Mouse (Mus musculus) embryonic stem cell, embryonic (primary cell): ENCODE results near the gene Thsd7a.

Experiments
- CTCF ChIA-PET, 4 experiments: fragments of 300-600 bp in 2 of 4; fragments of 350-600 bp in 2 of 4; sonication (Branson Sonifier 250); formaldehyde crosslinking; loops; one replicate each; lab custom pipeline; 2022; ENCODE audit warnings: inconsistent platforms in 2 of 4; lab: Charles Lee
- POLR2A ChIA-PET, 4 experiments: fragments of 300-600 bp in 2 of 4; fragments of 350-600 bp in 2 of 4; sonication (Branson Sonifier 250); formaldehyde crosslinking; loops; one replicate each; lab custom pipeline; 2022; ENCODE audit warnings: antibody characterized with exemption in 4 of 4, inconsistent platforms in 1 of 4; lab: Charles Lee

The Thsd7a gene

DNA sequence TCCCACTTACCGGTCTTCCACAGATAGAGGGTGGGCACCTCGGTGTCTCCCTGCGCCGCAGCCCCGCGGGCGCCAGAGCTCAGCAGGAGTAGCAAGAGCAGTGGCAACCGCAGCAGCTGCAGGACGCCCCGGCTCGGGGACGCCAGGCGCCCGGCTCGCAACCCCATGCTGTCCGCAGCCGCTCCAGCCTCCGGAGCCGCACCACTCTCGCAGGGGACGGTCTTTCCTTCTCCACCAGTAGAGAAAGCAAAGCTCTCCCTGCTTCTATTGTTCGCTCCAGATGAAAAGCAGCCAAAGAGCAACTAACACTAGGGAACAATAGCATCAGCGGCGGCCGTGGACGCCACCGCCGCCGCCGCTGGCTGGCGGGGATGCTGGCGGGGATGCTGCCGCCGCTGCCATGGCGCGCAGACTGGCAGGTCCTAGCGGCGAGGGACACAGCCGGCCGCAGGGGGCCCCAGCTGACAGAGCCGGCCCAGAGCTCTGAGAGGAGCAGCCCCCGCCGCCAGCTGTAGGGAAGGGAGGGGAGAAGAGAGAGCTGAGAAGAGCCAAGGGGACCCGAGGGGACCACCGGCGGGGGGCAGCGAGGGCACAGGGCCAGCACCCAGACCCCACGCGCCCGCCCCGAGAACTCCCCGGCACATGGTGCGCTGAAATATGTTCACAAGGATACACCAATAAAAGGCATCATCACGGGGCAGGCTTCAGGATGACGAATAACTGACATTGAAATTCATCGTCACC, at the start of gene Thsd7a:
TSS of gene Thsd7a (minus strand) at position 624 of the 744 bp plus-strand sequence.
- CTCF ChIA-PET: no interaction called here
- POLR2A ChIA-PET: interaction anchor here in 3 of 4 experiments (0.6 to 1.1 kb wide), 3 partner anchors 12 to 320 kb away, joined by 4 read pairs; partner anchors contain the start of gene Tmem106b (in 1 of the 3)

DNA sequence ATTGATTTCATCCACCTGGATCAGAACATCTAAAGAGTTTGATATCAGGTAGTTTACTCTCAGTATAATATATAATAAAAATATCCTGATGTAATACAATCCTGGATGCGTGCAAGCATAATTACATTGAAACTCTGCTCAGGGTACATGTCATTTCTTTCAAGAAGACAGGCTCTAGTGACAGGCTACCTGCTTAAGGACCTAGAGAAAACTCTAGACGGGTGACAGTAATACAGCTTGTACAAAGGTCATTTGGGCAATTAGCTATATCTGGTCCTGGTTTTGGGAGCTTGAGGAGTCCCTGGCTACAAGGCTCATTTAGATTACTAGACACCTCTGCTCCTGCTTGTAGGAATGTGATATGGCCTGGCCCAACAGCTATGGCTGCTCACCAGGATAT, 37.9 kb upstream of the Thsd7a start:
- ChIA-PET POLR2A (no interaction called here), CTCF (no interaction called here)

GRCm38 (mm10) chr6:12786378-12786982, 37.3 kb upstream of the Thsd7a start:
- ChIA-PET POLR2A (no interaction called here), CTCF (no interaction called here)

GRCm38 (mm10) chr6:12784918-12785618, 35.9 kb upstream of the Thsd7a start:
- ChIA-PET POLR2A (no interaction called here), CTCF (no interaction called here)

GRCm38 (mm10) chr6:12772799-12773198, 23.6 kb upstream of the Thsd7a start:
- ChIA-PET CTCF (no interaction called here), POLR2A (no interaction called here)

GRCm38 (mm10) chr6:12765191-12765590, 16.0 kb upstream of the Thsd7a start:
- ChIA-PET CTCF (no interaction called here), POLR2A (no interaction called here)

- CTCF ChIA-PET: no interaction called here
- POLR2A ChIA-PET: no interaction called here
Observed at GRCm38 (mm10) chr6:12764606-12765005, 15.4 kb upstream of the Thsd7a start.

DNA sequence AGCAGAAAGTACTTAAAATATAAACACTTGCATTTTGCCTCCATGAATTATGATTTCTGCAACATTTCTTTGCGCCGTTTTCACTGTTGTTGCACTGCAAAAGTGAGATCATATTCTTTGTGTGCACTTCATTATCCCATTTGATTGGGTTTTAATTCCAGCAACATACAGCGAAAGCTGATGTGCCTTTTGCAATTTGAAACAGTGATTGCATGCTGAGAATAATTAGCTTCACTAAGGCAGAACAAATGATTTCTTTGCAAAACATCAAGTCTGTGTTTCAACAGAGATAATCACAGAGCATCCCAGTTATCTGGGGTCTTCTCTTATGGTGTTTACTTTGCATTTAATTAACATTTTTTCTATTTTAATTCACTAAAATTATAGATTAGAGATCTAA, 14.6 kb upstream of the Thsd7a start:
- CTCF ChIA-PET: no interaction called here
- POLR2A ChIA-PET: no interaction called here

DNA sequence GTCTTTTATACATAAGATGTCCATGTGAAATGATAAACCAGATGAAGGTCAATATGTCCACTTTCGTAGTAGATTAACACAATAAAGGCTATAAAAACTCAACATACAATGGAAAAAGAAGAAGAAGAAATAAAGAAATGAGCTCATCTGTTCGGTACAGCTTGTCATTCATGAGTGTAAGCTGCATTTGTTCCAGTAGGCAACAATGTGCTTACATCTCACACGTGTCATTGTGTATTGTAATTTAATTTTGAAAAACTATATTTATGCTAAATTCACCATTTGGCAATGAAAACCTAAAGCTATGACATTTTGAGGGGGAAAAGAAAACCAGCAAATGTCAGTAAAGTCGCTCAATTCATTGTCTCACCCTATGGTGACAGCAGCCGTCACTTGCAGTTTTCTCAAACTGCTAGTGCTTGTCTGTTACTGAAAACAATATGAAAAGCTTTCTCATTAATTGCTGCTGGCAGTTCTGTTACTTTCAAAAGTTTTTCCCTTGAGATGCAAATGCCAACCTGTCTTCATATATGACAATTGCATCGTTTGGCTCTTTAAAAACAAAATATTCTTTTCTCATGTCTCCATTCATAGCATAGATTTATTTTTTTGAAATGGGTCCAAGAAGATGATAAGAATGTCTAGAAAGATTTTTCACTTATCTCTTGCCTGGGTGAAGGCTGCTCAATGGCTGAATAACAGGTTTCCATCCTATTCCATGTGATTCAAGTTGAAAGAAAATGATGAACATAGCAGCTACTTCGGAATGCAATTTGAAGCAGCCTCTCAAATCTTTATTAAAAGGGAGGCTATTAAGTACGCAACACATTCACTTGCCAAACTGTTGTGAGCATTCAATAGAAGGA, 10.4 kb upstream of the Thsd7a start:
- POLR2A ChIA-PET: interaction anchor here in 1 of 4 experiments (1.1 kb wide), 1 partner anchor 11 kb away, joined by 3 read pairs; no protein-coding TSS in a partner anchor
- CTCF ChIA-PET: no interaction called here

DNA sequence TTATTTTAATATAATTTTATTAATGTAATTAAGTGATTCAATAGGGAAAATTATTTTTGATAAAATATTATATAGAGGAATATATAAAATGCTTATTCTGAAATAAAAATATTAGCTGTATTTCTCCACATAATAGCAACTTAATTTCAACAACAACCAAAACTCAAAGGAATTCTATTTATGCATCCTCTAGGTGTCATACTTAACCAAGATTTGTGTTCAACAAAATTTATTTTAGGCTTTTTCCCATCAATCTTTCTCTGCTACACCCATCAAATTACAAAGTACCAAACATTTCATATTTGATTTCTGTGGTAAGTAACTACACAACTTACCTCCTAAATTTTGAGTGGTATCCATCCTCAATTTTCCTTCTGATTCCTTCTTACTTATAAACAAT, 3.1 kb upstream of the Thsd7a start:
- POLR2A ChIA-PET: no interaction called here
- CTCF ChIA-PET: no interaction called here

DNA sequence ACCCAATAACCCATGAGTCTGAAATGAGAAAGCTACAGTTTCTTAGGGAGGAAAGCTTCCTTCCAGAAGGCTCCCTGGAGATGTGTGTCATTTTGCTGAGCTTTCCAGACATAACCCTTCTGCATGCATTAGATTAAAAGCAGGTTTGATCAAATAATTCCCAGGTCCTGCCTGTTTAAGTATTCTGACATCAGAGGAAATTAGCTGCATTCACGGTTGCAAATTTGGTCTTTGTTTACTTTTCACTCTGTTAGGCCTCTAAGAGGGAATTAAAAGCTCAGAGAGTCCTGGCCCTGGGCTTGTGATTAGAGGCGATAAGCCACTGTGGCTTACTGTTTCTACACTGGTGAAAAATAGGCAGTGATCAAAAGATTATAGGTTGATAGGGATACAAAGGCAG, 1.2 kb upstream of the Thsd7a start:
- CTCF ChIA-PET: no interaction called here
- POLR2A ChIA-PET: no interaction called here

DNA sequence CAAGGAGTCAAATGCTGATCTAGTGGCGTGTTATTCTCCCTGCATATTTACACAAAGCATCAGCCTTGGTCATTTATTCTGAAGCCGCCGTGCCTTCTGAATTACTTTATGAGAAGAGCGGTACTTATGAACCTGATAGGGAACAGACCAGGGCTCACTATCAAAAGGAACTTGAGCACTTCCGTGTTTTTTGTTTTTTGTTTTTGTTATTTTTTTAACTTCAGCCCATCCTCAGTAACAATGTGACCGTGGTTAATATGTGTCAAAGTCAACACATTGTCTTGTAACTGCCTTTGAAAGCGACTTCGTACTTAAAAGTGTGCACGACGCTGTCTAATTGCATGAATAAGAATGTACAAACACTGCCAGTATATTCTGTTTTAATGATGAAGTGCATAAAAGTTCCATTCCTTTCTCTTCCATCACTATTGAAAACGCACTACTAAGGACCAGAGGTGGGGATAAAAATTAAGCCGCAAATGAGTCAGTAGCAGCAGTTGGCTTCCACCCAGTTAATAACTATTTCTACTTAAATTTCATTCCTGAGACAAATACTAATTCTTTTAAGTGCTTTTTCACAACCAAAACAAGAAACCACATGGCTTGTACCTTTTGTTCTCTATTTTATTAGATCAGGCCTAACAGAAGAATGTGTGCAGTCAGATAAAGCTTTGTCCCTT, 461 bp upstream of the Thsd7a start:
- ChIA-PET POLR2A (interaction anchor here in 2 of 4 experiments (0.6 to 1.1 kb wide), 2 partner anchors 12 to 65 kb away, joined by 4 read pairs; no protein-coding TSS in a partner anchor), CTCF (no interaction called here)

DNA sequence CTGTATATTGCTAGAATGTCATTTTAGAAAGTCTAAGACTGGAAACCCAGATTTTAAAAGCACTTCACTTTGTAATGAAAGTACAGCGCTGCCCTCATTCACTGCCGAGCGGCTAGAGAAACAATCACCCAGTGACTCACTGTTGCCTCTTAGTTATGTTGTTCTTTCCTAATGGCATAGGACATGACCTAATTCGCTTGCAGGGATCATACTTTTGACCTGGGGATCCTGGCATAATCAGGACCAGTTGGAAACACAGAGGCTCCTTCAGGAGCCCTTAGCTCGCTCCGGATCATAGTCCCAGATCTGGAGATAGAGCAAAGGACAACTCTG, 790 bp downstream of the Thsd7a start:
- CTCF ChIA-PET: no interaction called here

DNA sequence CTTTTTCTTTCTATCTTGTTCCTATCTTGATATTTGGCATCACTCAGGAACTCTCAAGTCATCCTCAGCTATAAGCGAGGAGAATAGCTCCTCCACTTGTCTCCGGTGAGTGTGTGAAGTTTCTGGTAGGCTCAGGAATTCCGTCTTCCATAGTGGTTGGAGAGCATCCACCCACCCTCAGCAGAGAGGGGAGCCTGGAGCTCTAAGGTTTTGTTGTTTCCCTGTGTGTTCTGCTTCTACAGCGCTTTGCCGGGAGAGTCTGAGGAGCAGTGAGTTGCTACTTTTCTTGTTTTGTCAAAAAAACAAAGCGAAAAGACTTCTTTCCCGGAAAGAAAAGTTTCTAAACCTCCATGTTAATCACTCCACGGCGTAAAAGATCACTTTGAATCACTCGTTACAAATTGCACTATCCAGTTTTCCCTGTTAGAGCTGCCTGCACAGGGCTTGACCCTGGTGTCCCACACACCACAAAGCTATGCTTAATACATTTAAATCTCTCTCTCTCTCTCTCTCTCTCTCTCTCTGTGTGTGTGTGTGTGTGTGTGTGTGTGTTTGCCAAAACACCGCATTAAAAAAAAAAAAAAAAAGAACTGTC, 1.3 kb downstream of the Thsd7a start:
- ChIA-PET CTCF (interaction anchor here in 1 of 4 experiments (0.6 kb wide), 1 partner anchor 40 kb away, joined by 3 read pairs; no protein-coding TSS in a partner anchor), POLR2A (interaction anchor here in 2 of 4 experiments (0.9 to 1.0 kb wide), 2 partner anchors 314 to 321 kb away, joined by 4 read pairs; partner anchors contain the start of gene Tmem106b (in 1 of the 2))

More for the DNA sequence above, 790 bp downstream of the Thsd7a start:
- POLR2A ChIA-PET: interaction anchor here in 3 of 4 experiments (0.9 to 1.1 kb wide), 3 partner anchors 66 to 321 kb away, joined by 4 read pairs; partner anchors contain the start of gene Tmem106b (in 1 of the 3)

- ChIA-PET POLR2A (no interaction called here), CTCF (no interaction called here)
Observed at GRCm38 (mm10) chr6:12742791-12743190, 6.4 kb downstream of the Thsd7a start.

GRCm38 (mm10) chr6:12733924-12734323, 15.3 kb downstream of the Thsd7a start:
- ChIA-PET POLR2A (no interaction called here), CTCF (no interaction called here)

- POLR2A ChIA-PET: no interaction called here
- CTCF ChIA-PET: interaction anchor here in 1 of 4 experiments (0.7 kb wide), 1 partner anchor 44 kb away, joined by 3 read pairs; no protein-coding TSS in a partner anchor
Observed at GRCm38 (mm10) chr6:12716071-12716470, 33.1 kb downstream of the Thsd7a start.

DNA sequence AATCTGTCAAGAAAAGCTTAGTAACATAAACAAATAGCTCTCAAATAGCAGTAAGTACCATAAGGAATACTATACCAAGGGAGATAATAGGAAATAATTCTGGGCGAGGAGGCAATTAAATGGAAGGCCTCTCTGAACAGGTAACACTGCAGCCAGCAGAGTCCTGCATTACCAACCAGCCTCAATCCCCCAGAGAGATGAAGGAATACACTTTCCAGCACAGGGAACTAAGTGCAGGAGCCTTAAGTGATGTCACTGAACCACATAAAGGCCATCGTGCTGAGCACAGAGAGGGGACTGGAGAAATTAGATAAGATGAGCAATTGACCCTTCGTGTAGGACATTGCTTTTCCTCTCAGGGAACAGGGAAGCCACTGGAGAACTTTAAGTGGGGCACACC, 36.6 kb downstream of the Thsd7a start:
- ChIA-PET CTCF (no interaction called here), POLR2A (no interaction called here)
